Mouse (Mus musculus) MEL (cell line): ENCODE results near the gene Prep. TPM values are rescaled to one million over a fixed set of nuclear protein-coding genes. Genes with fewer than 3 reads are reported as not detected.

Experiments used
- DNase-seq: peaks from one replicate; pipeline ENCODE4 v3.0.0; 2011; ENCODE audit warnings: low read depth, low spot score
- H3K27ac ChIP-seq: 2 replicates; pipeline ENCODE4 v1.5.1; 2012; ENCODE audit warnings: low read depth, mild to moderate bottlenecking, control low read depth, low read length, moderate library complexity; ENCODE audit not compliant: control insufficient read depth
- H3K27me3 ChIP-seq, 2 experiments: fragments of 150-350 bp in 1 of 2; sonication (generic) in 1 of 2; 2 replicates each; pipeline ENCODE4 v1.6.1; 2012; ENCODE audit warnings: low read length in 2 of 2, mild to moderate bottlenecking in 2 of 2, improper control_type of control experiment in 1 of 2, moderate library complexity in 1 of 2; ENCODE audit not compliant: insufficient read depth in 2 of 2, control insufficient read depth in 1 of 2
- H3K36me3 ChIP-seq, 2 experiments: 2 replicates each; pipeline ENCODE4 v1.6.1; 2012 to 2014; ENCODE audit warnings: low read length in 2 of 2, improper control_type of control experiment in 1 of 2, inconsistent platforms in 1 of 2, mild to moderate bottlenecking in 1 of 2; ENCODE audit not compliant: insufficient read depth in 2 of 2, control insufficient read depth in 1 of 2
- H3K4me1 ChIP-seq, 2 experiments: fragments of 150-350 bp in 1 of 2; sonication (generic) in 1 of 2; 2 replicates each; pipeline ENCODE4 v1.6.1; 2012; ENCODE audit warnings: low read length in 2 of 2, improper control_type of control experiment in 1 of 2, mild to moderate bottlenecking in 1 of 2; ENCODE audit not compliant: insufficient read depth in 2 of 2, control insufficient read depth in 1 of 2
- H3K4me3 ChIP-seq, 2 experiments: fragments of 150-350 bp in 1 of 2; sonication (generic) in 1 of 2; 2 replicates each; pipeline ENCODE4 v1.5.1; 2012; ENCODE audit warnings: low read depth in 2 of 2, low read length in 2 of 2, mild to moderate bottlenecking in 2 of 2, moderate library complexity in 2 of 2, control low read depth in 1 of 2, improper control_type of control experiment in 1 of 2; ENCODE audit not compliant: control insufficient read depth in 1 of 2, insufficient read depth in 1 of 2
- H3K79me2 ChIP-seq: 2 replicates; pipeline ENCODE4 v1.6.1; 2012; ENCODE audit warnings: mild to moderate bottlenecking, low read length, moderate library complexity; ENCODE audit not compliant: control insufficient read depth, poor library complexity, insufficient read depth
- H3K9ac ChIP-seq: 2 replicates; pipeline ENCODE4 v1.6.1; 2012; ENCODE audit warnings: low read depth, mild to moderate bottlenecking, control low read depth, low read length, moderate library complexity; ENCODE audit not compliant: control insufficient read depth, poor library complexity, severe bottlenecking
- H3K9me3 ChIP-seq: fragments of 150-350 bp; sonication (generic); replicated peaks from 2 replicates; pipeline ENCODE4 v1.6.1; 2012; ENCODE audit warnings: mild to moderate bottlenecking, low read length, improper control_type of control experiment, moderate library complexity; ENCODE audit not compliant: insufficient read depth
- E2F4 ChIP-seq: IDR thresholded peaks from 2 replicates; pipeline ENCODE4 v1.6.1; 2011; ENCODE audit warnings: low read depth, low read length, improper control_type of control experiment, borderline replicate concordance
- ELF1 ChIP-seq: IDR thresholded peaks from 2 replicates; pipeline ENCODE4 v1.6.1; 2014; ENCODE audit warnings: low read depth, mild to moderate bottlenecking, inconsistent platforms, low read length, improper control_type of control experiment, moderate library complexity
- EP300 ChIP-seq, 2 experiments: IDR thresholded peaks; 2 replicates each; pipeline ENCODE4 v1.6.1; 2011; ENCODE audit warnings: improper control_type of control experiment in 2 of 2, low read length in 2 of 2, low read depth in 1 of 2, mild to moderate bottlenecking in 1 of 2
- ETS1 ChIP-seq: IDR thresholded peaks from 2 replicates; pipeline ENCODE4 v1.6.1; 2012; ENCODE audit warnings: low read depth, mild to moderate bottlenecking, inconsistent platforms, low read length, improper control_type of control experiment, moderate library complexity
- GABPA ChIP-seq: IDR thresholded peaks from 2 replicates; pipeline ENCODE4 v1.6.1; 2012; ENCODE audit warnings: low read depth, mild to moderate bottlenecking, inconsistent platforms, low read length, improper control_type of control experiment, moderate library complexity
- JUND ChIP-seq: IDR thresholded peaks from 2 replicates; pipeline ENCODE4 v1.6.1; 2011; ENCODE audit warnings: low read depth, mild to moderate bottlenecking, improper control_type of control experiment, low read length
- KAT2A ChIP-seq: conservative IDR thresholded peaks from 2 replicates; pipeline ENCODE4 v1.6.1; 2012; ENCODE audit warnings: low read depth, low read length, improper control_type of control experiment, inconsistent platforms
- MAX ChIP-seq: IDR thresholded peaks from 2 replicates; pipeline ENCODE4 v1.6.1; 2011; ENCODE audit warnings: low read length, improper control_type of control experiment
- MAZ ChIP-seq: IDR thresholded peaks from 2 replicates; pipeline ENCODE4 v1.6.1; 2012; ENCODE audit warnings: low read depth, mild to moderate bottlenecking, inconsistent platforms, low read length, improper control_type of control experiment
- MEF2A ChIP-seq: IDR thresholded peaks from 2 replicates; pipeline ENCODE4 v1.6.1; 2014; ENCODE audit warnings: low read depth, mild to moderate bottlenecking, inconsistent platforms, low read length, improper control_type of control experiment; ENCODE audit not compliant: poor library complexity, insufficient replicate concordance, severe bottlenecking; ENCODE audit errors: extremely low read depth
- MYB ChIP-seq: IDR thresholded peaks from 2 replicates; pipeline ENCODE4 v1.6.1; 2011; ENCODE audit warnings: mild to moderate bottlenecking, low read depth, low read length, improper control_type of control experiment
- MYC ChIP-seq: IDR thresholded peaks from 2 replicates; pipeline ENCODE4 v1.6.1; 2011; ENCODE audit warnings: low read depth, mild to moderate bottlenecking, low read length, improper control_type of control experiment, moderate library complexity
- NRF1 ChIP-seq: IDR thresholded peaks from 2 replicates; pipeline ENCODE4 v1.6.1; 2014; ENCODE audit warnings: low read depth, mild to moderate bottlenecking, inconsistent platforms, low read length, improper control_type of control experiment, moderate library complexity; ENCODE audit not compliant: poor library complexity, insufficient read depth, severe bottlenecking
- POLR2A ChIP-seq, 2 experiments: IDR thresholded peaks; 2 replicates each; pipeline ENCODE4 v1.6.1; 2011 to 2012; ENCODE audit warnings: low read length in 2 of 2, mild to moderate bottlenecking in 2 of 2, control low read depth in 1 of 2, improper control_type of control experiment in 1 of 2, low read depth in 1 of 2, moderate library complexity in 1 of 2; ENCODE audit not compliant: control insufficient read depth in 1 of 2, insufficient read depth in 1 of 2, poor library complexity in 1 of 2
- POLR2AphosphoS2 ChIP-seq: IDR thresholded peaks from 2 replicates; pipeline ENCODE4 v1.6.1; 2011; ENCODE audit warnings: low read length, improper control_type of control experiment
- RAD21 ChIP-seq: IDR thresholded peaks from 2 replicates; pipeline ENCODE4 v1.6.1; 2011; ENCODE audit warnings: mild to moderate bottlenecking, low read depth, low read length, improper control_type of control experiment
- RCOR1 ChIP-seq: IDR thresholded peaks from 2 replicates; pipeline ENCODE4 v1.6.1; 2012; ENCODE audit warnings: low read depth, mild to moderate bottlenecking, inconsistent platforms, low read length, improper control_type of control experiment
- SIN3A ChIP-seq: IDR thresholded peaks from 2 replicates; pipeline ENCODE4 v1.6.1; 2012; ENCODE audit warnings: low read length, improper control_type of control experiment, inconsistent platforms
- SMC3 ChIP-seq: IDR thresholded peaks from 2 replicates; pipeline ENCODE4 v1.6.1; 2011; ENCODE audit warnings: low read depth, low read length, improper control_type of control experiment
- TAL1 ChIP-seq: IDR thresholded peaks from 2 replicates; pipeline ENCODE4 v1.6.1; 2012; ENCODE audit warnings: mild to moderate bottlenecking, inconsistent platforms, low read length, moderate library complexity, mixed read lengths
- UBTF ChIP-seq: IDR thresholded peaks from 2 replicates; pipeline ENCODE4 v1.6.1; 2012; ENCODE audit warnings: low read depth, mild to moderate bottlenecking, inconsistent platforms, low read length, improper control_type of control experiment, moderate library complexity, borderline replicate concordance; ENCODE audit not compliant: insufficient read depth
- USF1 ChIP-seq: IDR thresholded peaks from 2 replicates; pipeline ENCODE4 v1.6.1; 2014; ENCODE audit warnings: low read depth, mild to moderate bottlenecking, inconsistent platforms, low read length, improper control_type of control experiment, moderate library complexity
- USF2 ChIP-seq, 2 experiments: IDR thresholded peaks; 2 replicates each; pipeline ENCODE4 v1.6.1; 2011 to 2012; ENCODE audit warnings: improper control_type of control experiment in 2 of 2, low read length in 2 of 2, borderline replicate concordance in 1 of 2, inconsistent platforms in 1 of 2, low read depth in 1 of 2, mild to moderate bottlenecking in 1 of 2; ENCODE audit not compliant: insufficient read depth in 1 of 2
- ZKSCAN1 ChIP-seq: IDR thresholded peaks from 2 replicates; pipeline ENCODE4 v1.6.1; 2012; ENCODE audit warnings: low read depth, mild to moderate bottlenecking, inconsistent platforms, low read length, improper control_type of control experiment, moderate library complexity
- ZNF384 ChIP-seq: IDR thresholded peaks from 2 replicates; pipeline ENCODE4 v1.6.1; 2012; ENCODE audit warnings: low read depth, mild to moderate bottlenecking, inconsistent platforms, low read length, improper control_type of control experiment
- polyA plus RNA-seq, 2 experiments: library from polyadenylated mRNA; stranded (reverse) in 1 of 2; unstranded in 1 of 2; fragments of >175 nt in 1 of 2; fragments of >200 nt in 1 of 2; gene quantifications; 2 replicates each; pipeline versions ENCODE4 v1.2.1 to v1.2.4; 2012; ENCODE audit warnings: low replicate concordance in 2 of 2, low read depth in 1 of 2; ENCODE audit not compliant: insufficient read length in 2 of 2, insufficient read depth in 1 of 2, missing spikeins in 1 of 2
- total RNA-seq: library from RNA; depleted of rRNA; stranded (reverse); fragments of 300-350 nt; gene quantifications from 2 replicates; pipeline ENCODE4 v1.2.3, GENCODE M21; 2012

The Prep gene
- total and polyA plus RNA-seq, 3 experiments = 12.0 to 24.4 TPM; not detected in 1

- Histone ChIP-seq H3K36me3 (peaks cover 0 to 21% of the 10 kb centered on the region in 2 experiments; a peak in 3 of 4 replicates), H3K27me3 (no peaks in the 10 kb centered on the region)
Measured at GRCm38 (mm10) chr10:45104535-45105079, 37.6 kb downstream of the Prep start.

GRCm38 (mm10) chr10:45106541-45106940, 39.5 kb downstream of the Prep start:
- Histone ChIP-seq H3K27me3 (no peaks in the 10 kb centered on the region), H3K9ac (no peak overlapping the region), H3K9me3 (no peaks in the 10 kb centered on the region), H3K79me2 (no peaks in the 10 kb centered on the region; the same call in none of the 2 replicates), H3K36me3 (peaks cover 0 to 21% of the 10 kb centered on the region in 2 experiments; a peak in 3 of 4 replicates), H3K27ac (no peak overlapping the region), H3K4me1 (no peaks in the 10 kb centered on the region), H3K4me3 (no peak overlapping the region)
- no peak for DNase-seq
- TF ChIP-seq JUND (no peak), MAX (no peak), SIN3A (no peak), E2F4 (no peak), TAL1 (no peak), NRF1 (no peak), RCOR1 (no peak), GABPA (no peak), ELF1 (no peak), ZNF384 (no peak), MEF2A (no peak), RAD21 (no peak), ETS1 (no peak), POLR2A (IDR thresholded peaks at IDR 0.05; ENCODE audit: control insufficient read depth in 1 of 2, insufficient read depth in 1 of 2, low read depth in 1 of 2, low read length in 2 of 2, poor library complexity in 1 of 2) (no peak), KAT2A (no peak), MAZ (no peak), ZKSCAN1 (no peak), USF1 (no peak), EP300 (IDR thresholded peaks at IDR 0.05; ENCODE audit: low read depth in 1 of 2, low read length in 2 of 2) (no peak)

More at GRCm38 (mm10) chr10:45104535-45105079, 37.6 kb downstream of the Prep start:
- no peak for DNase-seq
- Histone ChIP-seq H3K9ac (no peak overlapping the region), H3K9me3 (no peaks in the 10 kb centered on the region), H3K27ac (no peak overlapping the region), H3K4me1 (no peaks in the 10 kb centered on the region), H3K4me3 (no peak overlapping the region), H3K79me2 (no peaks in the 10 kb centered on the region; the same call in 1 of the 2 replicates)
- TF ChIP-seq USF2 (IDR thresholded peaks at IDR 0.05; ENCODE audit: borderline replicate concordance in 1 of 2, insufficient read depth in 1 of 2, low read depth in 1 of 2, low read length in 2 of 2) (no peak), UBTF (no peak), USF1 (no peak), POLR2A (IDR thresholded peaks at IDR 0.05; ENCODE audit: control insufficient read depth in 1 of 2, insufficient read depth in 1 of 2, low read depth in 1 of 2, low read length in 2 of 2, poor library complexity in 1 of 2) (no peak), SMC3 (no peak), GABPA (no peak), SIN3A (no peak), MYB (no peak), RAD21 (no peak), POLR2AphosphoS2 (no peak), ETS1 (no peak), MYC (no peak)
- TF ChIP-seq, all 39 proteins: peak for 0
